Comparison of ENCODE assay signal across 18 mouse cellular contexts in the genomic region with DNA sequence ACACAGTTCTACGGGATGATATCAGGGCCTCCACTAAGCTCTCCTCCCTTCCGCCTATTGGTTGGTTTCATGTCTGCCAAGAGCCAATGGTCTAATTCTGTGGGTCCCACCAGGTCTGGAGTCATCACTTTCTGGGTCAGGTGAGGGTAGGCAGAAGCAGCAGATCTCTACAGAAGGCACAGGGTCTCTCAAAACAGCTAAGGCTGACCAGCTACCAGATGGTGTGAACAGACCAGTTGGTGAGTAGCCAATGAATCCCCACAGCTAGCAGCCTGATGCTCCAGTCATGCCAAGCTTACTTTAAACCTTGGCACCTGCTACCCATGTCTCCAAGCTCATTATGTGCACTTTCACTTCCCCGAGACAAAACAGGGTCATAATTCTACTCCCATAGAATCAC.
A peak's percentile ranks its signal among the peaks of the same experiment; 100 is the strongest.
DNase-seq lines count a peak whose midpoint lies in the region; ATAC-seq and TF ChIP-seq lines count a peak whose summit lies in the region.
"Had no signal": no experiment of that assay in that cellular context is flagged by ENCODE, and none has a peak within 500 bp of the region (broad histone marks: within the 10 kb centered on the region; RNA-seq: fewer than 3 reads in every experiment).

No protein-coding gene starts in this region.

- TF ChIP-seq CTCF in midbrain, postnatal 0 days (IDR thresholded peaks at IDR 0.05): no peak
- no peak for TF ChIP-seq CTCF in kidney, adult 2 months (conservative IDR thresholded peaks at IDR 0.05; ENCODE audit: insufficient read depth, insufficient read length, low read depth, low read length)

- H3K4me1 ChIP-seq in hindbrain, embryonic 14.5 days (replicated peaks; ENCODE audit: control insufficient read depth, insufficient read depth, low read length): no peaks in the 10 kb centered on the region
- H3K4me1 ChIP-seq in hindbrain, embryonic 10.5 days (replicated peaks): no peaks in the 10 kb centered on the region
- no peaks in the 10 kb centered on the region for H3K4me1 ChIP-seq in midbrain, postnatal 0 days (ENCODE audit: insufficient read depth, low read length)
- H3K4me1 ChIP-seq in midbrain, embryonic 15.5 days: no peaks in the 10 kb centered on the region
- H3K4me1 ChIP-seq in kidney, adult 2 months (ENCODE audit: control insufficient read depth, insufficient read depth, low read length): peaks cover 3% of the 10 kb centered on the region; the same call in 1 of the 2 replicates
- H3K4me1 ChIP-seq: embryonic facial prominence, embryonic 12.5 days; forebrain, embryonic 12.5 days; heart, embryonic 12.5 days; stomach, embryonic 15.5 days had no signal

- no peak overlapping the region for H3K4me3 ChIP-seq in hindbrain, embryonic 14.5 days (replicated peaks; ENCODE audit: low read length)
- H3K4me3 ChIP-seq in hindbrain, embryonic 10.5 days: no peak overlapping the region
- H3K4me3 ChIP-seq in midbrain, postnatal 0 days (ENCODE audit: low read depth, low read length): no peak overlapping the region
- H3K4me3 ChIP-seq in midbrain, embryonic 15.5 days: no peak overlapping the region
- no peak overlapping the region for H3K4me3 ChIP-seq in kidney, adult 2 months (ENCODE audit: insufficient read depth, low read depth, low read length)
- H3K4me3 ChIP-seq: embryonic facial prominence, embryonic 12.5 days; forebrain, embryonic 12.5 days; heart, embryonic 12.5 days; stomach, embryonic 15.5 days had no signal

- H3K9ac ChIP-seq in hindbrain, embryonic 14.5 days: no peak overlapping the region
- H3K9ac ChIP-seq in midbrain, postnatal 0 days (replicated peaks; ENCODE audit: low read length, poor library complexity, severe bottlenecking): no peak overlapping the region
- H3K9ac ChIP-seq in midbrain, embryonic 15.5 days: no peak overlapping the region
- H3K9ac ChIP-seq: embryonic facial prominence, embryonic 12.5 days; forebrain, embryonic 12.5 days; heart, embryonic 12.5 days; stomach, embryonic 15.5 days had no signal

- no peaks in the 10 kb centered on the region for H3K9me3 ChIP-seq in hindbrain, embryonic 14.5 days (ENCODE audit: control insufficient read depth, low read length)
- no peaks in the 10 kb centered on the region for H3K9me3 ChIP-seq in hindbrain, embryonic 10.5 days
- no peaks in the 10 kb centered on the region for H3K9me3 ChIP-seq in midbrain, postnatal 0 days (ENCODE audit: low read length)
- no peaks in the 10 kb centered on the region for H3K9me3 ChIP-seq in midbrain, embryonic 15.5 days
- H3K9me3 ChIP-seq: embryonic facial prominence, embryonic 12.5 days; forebrain, embryonic 12.5 days; stomach, embryonic 15.5 days had no signal

- ATAC-seq in hindbrain, embryonic 14.5 days (ENCODE audit: low FRiP score): no peak
- ATAC-seq in midbrain, postnatal 0 days (ENCODE audit: low FRiP score): no peak
- no peak for ATAC-seq in midbrain, embryonic 15.5 days (replicated peaks)
- no peak for ATAC-seq in megakaryocyte, adult 5-6 weeks (ENCODE audit: poor library complexity, severe bottlenecking)
- ATAC-seq: Patski had no signal

- TF ChIP-seq POLR2A in kidney, adult 2 months (IDR thresholded peaks at IDR 0.05; ENCODE audit: low read depth, low read length): no peak

- no peaks in the 10 kb centered on the region for H3K36me3 ChIP-seq in hindbrain, embryonic 14.5 days (replicated peaks; ENCODE audit: control insufficient read depth, insufficient read depth)
- no peaks in the 10 kb centered on the region for H3K36me3 ChIP-seq in hindbrain, embryonic 10.5 days
- 0 out of 2 replicates have a peak, but pooled peaks cover 4% of the 10 kb centered on the region for H3K36me3 ChIP-seq in midbrain, postnatal 0 days (ENCODE audit: insufficient read depth, low read length)
- H3K36me3 ChIP-seq in midbrain, embryonic 15.5 days (replicated peaks): no peaks in the 10 kb centered on the region
- H3K36me3 ChIP-seq in kidney, adult 2 months (ENCODE audit: control insufficient read depth, insufficient read depth, low read length): no peaks in the 10 kb centered on the region
- H3K36me3 ChIP-seq: forebrain, embryonic 12.5 days; stomach, embryonic 15.5 days had no signal

- DNase-seq in hindbrain, embryonic 14.5 days (ENCODE audit: low spot score): peak; percentile 37
- DNase-seq in hindbrain, embryonic 10.5 days (ENCODE audit: low spot score): no peak
- DNase-seq in midbrain, postnatal 0 days (ENCODE audit: low spot score): peak; percentile 84
- peak; percentile 97 for DNase-seq in cerebellum, adult 9-10 months
- DNase-seq in embryo, embryonic 10 days (ENCODE audit: low spot score): no peak
- no peak for DNase-seq in kidney, adult 2 months
- DNase-seq: heart, postnatal 10 days; kidney, adult 11 months; kidney, postnatal 10 days; lung, postnatal 4 days; thymus, postnatal 25 days had no signal

- WGBS in hindbrain, embryonic 14.5 days: 84% methylated on average over 3 of the region's 3 CpGs
- 89% methylated on average over 3 of the region's 3 CpGs for WGBS in hindbrain, embryonic 10.5 days
- 82% methylated on average over 3 of the region's 3 CpGs for WGBS in midbrain, postnatal 0 days
- WGBS in midbrain, embryonic 15.5 days: 94% methylated on average over 3 of the region's 3 CpGs
- WGBS in kidney, adult 2 months: 89% methylated on average over 3 of the region's 3 CpGs

- H3K27me3 ChIP-seq in hindbrain, embryonic 14.5 days (ENCODE audit: control insufficient read depth, insufficient read depth, low read length): no peaks in the 10 kb centered on the region
- no peaks in the 10 kb centered on the region for H3K27me3 ChIP-seq in hindbrain, embryonic 10.5 days (ENCODE audit: insufficient read depth, poor library complexity, severe bottlenecking)
- no peaks in the 10 kb centered on the region for H3K27me3 ChIP-seq in midbrain, postnatal 0 days (ENCODE audit: insufficient read depth, low read length)
- H3K27me3 ChIP-seq in midbrain, embryonic 15.5 days (replicated peaks): no peaks in the 10 kb centered on the region
- no peaks in the 10 kb centered on the region for H3K27me3 ChIP-seq in kidney, adult 2 months (replicated peaks; ENCODE audit: control insufficient read depth, insufficient read depth, low read length)
- H3K27me3 ChIP-seq: embryonic facial prominence, embryonic 12.5 days; forebrain, embryonic 12.5 days; heart, embryonic 12.5 days; Patski; stomach, embryonic 15.5 days had no signal

- H3K27ac ChIP-seq in hindbrain, embryonic 14.5 days: no peak overlapping the region
- no peak overlapping the region for H3K27ac ChIP-seq in hindbrain, embryonic 10.5 days
- H3K27ac ChIP-seq in midbrain, postnatal 0 days (ENCODE audit: low read depth, low read length): no peak overlapping the region
- H3K27ac ChIP-seq in midbrain, embryonic 15.5 days: no peak overlapping the region
- H3K27ac ChIP-seq in kidney, adult 2 months (ENCODE audit: insufficient read depth, low read depth, low read length): no peak overlapping the region
- H3K27ac ChIP-seq: embryonic facial prominence, embryonic 12.5 days; forebrain, embryonic 12.5 days; stomach, embryonic 15.5 days had no signal

- H3K4me2 ChIP-seq in hindbrain, embryonic 14.5 days (replicated peaks): no peak overlapping the region
- no peak overlapping the region for H3K4me2 ChIP-seq in midbrain, postnatal 0 days (ENCODE audit: low read depth, low read length, poor library complexity, severe bottlenecking)
- no peak overlapping the region for H3K4me2 ChIP-seq in midbrain, embryonic 15.5 days
- H3K4me2 ChIP-seq: embryonic facial prominence, embryonic 12.5 days; forebrain, embryonic 12.5 days; heart, embryonic 12.5 days; stomach, embryonic 15.5 days had no signal

Comparison
In these comparisons a context has a peak if more than half of its experiments do, and no peak if none do; other contexts are left out.
1. DNase-seq: peak in hindbrain, embryonic 14.5 days (single experiment), midbrain, postnatal 0 days (single experiment) and cerebellum, adult 9-10 months (single experiment); none in hindbrain, embryonic 10.5 days (single experiment), embryo, embryonic 10 days (single experiment) and kidney, adult 2 months (single experiment).